ENCODE assay signal across 8 mouse cellular contexts in genomic region chr19:8967893-8968292, GRCm38 (mm10). TPM values are rescaled to one million over a fixed set of nuclear protein-coding genes. Genes with fewer than 3 reads are reported as not detected.
DNase-seq lines count a peak whose midpoint lies in the region; ATAC-seq and TF ChIP-seq lines count a peak whose summit lies in the region.

No protein-coding gene starts in this region.

- H3K9me3 ChIP-seq in heart, embryonic 12.5 days (replicated peaks): no peaks in the 10 kb centered on the region
- no peaks in the 10 kb centered on the region for H3K9me3 ChIP-seq in ES-Bruce4 (replicated peaks; ENCODE audit: control insufficient read depth, insufficient read depth, low read length, poor library complexity, severe bottlenecking)
- H3K9me3 ChIP-seq in hindbrain, embryonic 10.5 days: no peaks in the 10 kb centered on the region
- no peaks in the 10 kb centered on the region for H3K9me3 ChIP-seq in midbrain, embryonic 10.5 days (replicated peaks)

- no peak for DNase-seq in heart, postnatal 36 days
- DNase-seq in hindbrain, embryonic 10.5 days (ENCODE audit: low spot score): no peak
- DNase-seq in midbrain, embryonic 10.5 days (ENCODE audit: low spot score): no peak
- no peak for DNase-seq in spleen, postnatal 36 days (ENCODE audit: low spot score in 2 of 2)
- DNase-seq in yolk sac, embryonic 10.5 days (ENCODE audit: low spot score): no peak

- TF ChIP-seq POLR2A in ES-Bruce4 (IDR thresholded peaks at IDR 0.05; ENCODE audit: insufficient read depth, low read length): no peak

- TF ChIP-seq CTCF in ES-Bruce4 (IDR thresholded peaks at IDR 0.05; ENCODE audit: low read depth, low read length): no peak

- peak overlapping the region; percentile 93 for H3K4me2 ChIP-seq in heart, embryonic 12.5 days

- no peak for TF ChIP-seq EP300 in ES-Bruce4 (IDR thresholded peaks at IDR 0.05; ENCODE audit: insufficient read depth, low read depth, low read length)

- intact Hi-C loops in heart, postnatal 36 days (cut with DNase I): no loop called here

- H3K27ac ChIP-seq in heart, embryonic 12.5 days (ENCODE audit: poor library complexity, severe bottlenecking): peak overlapping the region; percentile 69
- peak overlapping the region; percentile 75 for H3K27ac ChIP-seq in ES-Bruce4 (ENCODE audit: insufficient read depth, low read length)
- H3K27ac ChIP-seq in hindbrain, embryonic 10.5 days: peak overlapping the region; percentile 95
- H3K27ac ChIP-seq in midbrain, embryonic 10.5 days (replicated peaks): peak overlapping the region; percentile 94

- H3K36me3 ChIP-seq in heart, embryonic 12.5 days: peaks cover 75% of the 10 kb centered on the region
- H3K36me3 ChIP-seq in ES-Bruce4 (ENCODE audit: control insufficient read depth, insufficient read depth, low read length, poor library complexity, severe bottlenecking): peaks cover 79% of the 10 kb centered on the region
- H3K36me3 ChIP-seq in hindbrain, embryonic 10.5 days: peaks cover 81% of the 10 kb centered on the region
- peaks cover 78% of the 10 kb centered on the region for H3K36me3 ChIP-seq in midbrain, embryonic 10.5 days

- H3K4me1 ChIP-seq in heart, embryonic 12.5 days (replicated peaks): peaks cover 23% of the 10 kb centered on the region
- no peaks in the 10 kb centered on the region for H3K4me1 ChIP-seq in ES-Bruce4 (ENCODE audit: control insufficient read depth, insufficient read depth, low read length)
- peaks cover 29% of the 10 kb centered on the region for H3K4me1 ChIP-seq in hindbrain, embryonic 10.5 days (replicated peaks)
- peaks cover 29% of the 10 kb centered on the region for H3K4me1 ChIP-seq in midbrain, embryonic 10.5 days

- no peak for ATAC-seq in heart, embryonic 12.5 days (ENCODE audit: insufficient number of reproducible peaks, low FRiP score)
- ATAC-seq in frontal cortex, adult (ENCODE audit: low TSS enrichment): no peak

- peak overlapping the region; percentile 96 for H3K9ac ChIP-seq in heart, embryonic 12.5 days
- peak overlapping the region; percentile 98 for H3K9ac ChIP-seq in ES-Bruce4 (ENCODE audit: low read depth, poor library complexity, severe bottlenecking)

- 3% methylated on average over 9 of the region's 9 CpGs for WGBS in heart, embryonic 12.5 days
- 4% methylated on average over 9 of the region's 9 CpGs for WGBS in hindbrain, embryonic 10.5 days
- WGBS in midbrain, embryonic 10.5 days: 5% methylated on average over 9 of the region's 9 CpGs

- H3K4me3 ChIP-seq in heart, embryonic 12.5 days: peak overlapping the region; percentile 89
- peak overlapping the region; percentile 99 for H3K4me3 ChIP-seq in ES-Bruce4 (ENCODE audit: low read depth, low read length)
- peak overlapping the region; percentile 88 for H3K4me3 ChIP-seq in hindbrain, embryonic 10.5 days
- H3K4me3 ChIP-seq in midbrain, embryonic 10.5 days: peak overlapping the region; percentile 87

- no peaks in the 10 kb centered on the region for H3K27me3 ChIP-seq in heart, embryonic 12.5 days (replicated peaks)
- no peaks in the 10 kb centered on the region for H3K27me3 ChIP-seq in ES-Bruce4 (ENCODE audit: control insufficient read depth, insufficient read depth, low read length, poor library complexity, severe bottlenecking)
- H3K27me3 ChIP-seq in hindbrain, embryonic 10.5 days (ENCODE audit: insufficient read depth, poor library complexity, severe bottlenecking): no peaks in the 10 kb centered on the region
- no peaks in the 10 kb centered on the region for H3K27me3 ChIP-seq in midbrain, embryonic 10.5 days (ENCODE audit: low read depth, poor library complexity, severe bottlenecking)

RNA-seq across cellular contexts. Expression of gene Eef1g, which starts 1.1 kb away (rescaled TPM):
- polyA plus RNA-seq in heart, embryonic 12.5 days (2016; fragmentation: Nextera tagmentation; extraction: Ambion mirVana): 281 and 282 TPM in 2 replicates
- total RNA-seq in heart, postnatal 36 days (2021): 100 to 1,000 TPM; 246 to 250 TPM
- polyA plus RNA-seq in ES-Bruce4 (2011; ENCODE audit: insufficient read depth, insufficient read length, low read depth, missing spikeins): 1,175 and 1,274 TPM in 2 replicates
- 402 and 497 TPM in 2 replicates for polyA plus RNA-seq in hindbrain, embryonic 10.5 days (2016; fragmentation: Nextera tagmentation; extraction: Ambion mirVana)
- polyA plus RNA-seq in midbrain, embryonic 10.5 days (2016; fragmentation: Nextera tagmentation; extraction: Ambion mirVana): 438 and 514 TPM in 2 replicates

RNA-seq across cellular contexts. Expression of gene Tut1, which starts 14.2 kb away (rescaled TPM):
- polyA plus RNA-seq in heart, embryonic 12.5 days (2016; fragmentation: Nextera tagmentation; extraction: Ambion mirVana): 17.1 and 19.4 TPM in 2 replicates
- 1 to 10 TPM; 8.1 to 8.9 TPM for total RNA-seq in heart, postnatal 36 days (2021)
- polyA plus RNA-seq in ES-Bruce4 (2011; ENCODE audit: insufficient read depth, insufficient read length, low read depth, missing spikeins): 26.4 and 30.1 TPM in 2 replicates
- polyA plus RNA-seq in hindbrain, embryonic 10.5 days (2016; fragmentation: Nextera tagmentation; extraction: Ambion mirVana): 39.3 and 41.2 TPM in 2 replicates
- 36.5 and 40.2 TPM in 2 replicates for polyA plus RNA-seq in midbrain, embryonic 10.5 days (2016; fragmentation: Nextera tagmentation; extraction: Ambion mirVana)

RNA-seq across cellular contexts. Expression of gene Ahnak, which starts 21.2 kb away (rescaled TPM):
- polyA plus RNA-seq in heart, embryonic 12.5 days (2016; fragmentation: Nextera tagmentation; extraction: Ambion mirVana): 26.0 and 27.1 TPM in 2 replicates
- 100 to 1,000 TPM; 362 to 377 TPM for total RNA-seq in heart, postnatal 36 days (2021)
- 162 and 163 TPM in 2 replicates for polyA plus RNA-seq in ES-Bruce4 (2011; ENCODE audit: insufficient read depth, insufficient read length, low read depth, missing spikeins)
- 8.1 and 11.0 TPM in 2 replicates for polyA plus RNA-seq in hindbrain, embryonic 10.5 days (2016; fragmentation: Nextera tagmentation; extraction: Ambion mirVana)
- polyA plus RNA-seq in midbrain, embryonic 10.5 days (2016; fragmentation: Nextera tagmentation; extraction: Ambion mirVana): 6.6 and 8.8 TPM in 2 replicates

RNA-seq across cellular contexts. Expression of gene Mta2, which starts 26.2 kb away (rescaled TPM):
- 106 and 115 TPM in 2 replicates for polyA plus RNA-seq in heart, embryonic 12.5 days (2016; fragmentation: Nextera tagmentation; extraction: Ambion mirVana)
- total RNA-seq in heart, postnatal 36 days (2021): 10 to 100 TPM; 33.2 to 38.5 TPM
- polyA plus RNA-seq in ES-Bruce4 (2011; ENCODE audit: insufficient read depth, insufficient read length, low read depth, missing spikeins): 106 and 108 TPM in 2 replicates
- polyA plus RNA-seq in hindbrain, embryonic 10.5 days (2016; fragmentation: Nextera tagmentation; extraction: Ambion mirVana): 178 and 184 TPM in 2 replicates
- polyA plus RNA-seq in midbrain, embryonic 10.5 days (2016; fragmentation: Nextera tagmentation; extraction: Ambion mirVana): 178 and 191 TPM in 2 replicates

RNA-seq across cellular contexts. Expression of gene Eml3, which starts 38.5 kb away (rescaled TPM):
- 13.3 and 13.5 TPM in 2 replicates for polyA plus RNA-seq in heart, embryonic 12.5 days (2016; fragmentation: Nextera tagmentation; extraction: Ambion mirVana)
- 10 to 100 TPM in 1 of 2 experiments, 1 to 10 TPM in 1; 9.5 to 11.0 TPM for total RNA-seq in heart, postnatal 36 days (2021)
- 19.2 and 20.4 TPM in 2 replicates for polyA plus RNA-seq in ES-Bruce4 (2011; ENCODE audit: insufficient read depth, insufficient read length, low read depth, missing spikeins)
- 21.3 and 24.9 TPM in 2 replicates for polyA plus RNA-seq in hindbrain, embryonic 10.5 days (2016; fragmentation: Nextera tagmentation; extraction: Ambion mirVana)
- polyA plus RNA-seq in midbrain, embryonic 10.5 days (2016; fragmentation: Nextera tagmentation; extraction: Ambion mirVana): 22.9 and 23.5 TPM in 2 replicates
